Mouse (Mus musculus): Measurements from ENCODE around the gene Syne1.

- TF ChIP-seq CTCF (IDR thresholded peaks at IDR 0.05) (no peak), EP300 (IDR thresholded peaks at IDR 0.05) (no peak)
Measured at GRCm38 (mm10) chr10:5139932-5140264, 411.4 kb downstream of the Syne1 start.
